33 mouse cellular contexts compared by ENCODE assay signal in genomic region chr2:9639262-9639661, GRCm38 (mm10).
"Had no signal": no experiment of that assay in that cellular context is flagged by ENCODE, and none has a peak within 500 bp of the region (broad histone marks: within the 10 kb centered on the region; RNA-seq: fewer than 3 reads in every experiment).

No protein-coding gene starts in this region.

- H3K27me3 ChIP-seq: heart, embryonic 12.5 days; heart, embryonic 13.5 days; heart, embryonic 15.5 days; hindbrain, embryonic 12.5 days; hindbrain, embryonic 13.5 days; hindbrain, embryonic 15.5 days; kidney, embryonic 15.5 days had no signal

- H3K4me2 ChIP-seq: heart, embryonic 11.5 days; heart, embryonic 12.5 days; heart, embryonic 13.5 days; heart, embryonic 15.5 days; hindbrain, embryonic 12.5 days; hindbrain, embryonic 13.5 days; hindbrain, embryonic 14.5 days; hindbrain, embryonic 15.5 days; kidney, embryonic 15.5 days had no signal

- H3K4me1 ChIP-seq: heart, embryonic 10.5 days; heart, embryonic 12.5 days; heart, embryonic 15.5 days; hindbrain, embryonic 10.5 days; hindbrain, embryonic 12.5 days; hindbrain, embryonic 13.5 days; hindbrain, embryonic 15.5 days had no signal

- H3K9me3 ChIP-seq: heart, embryonic 10.5 days; heart, embryonic 12.5 days; heart, embryonic 13.5 days; heart, embryonic 15.5 days; hindbrain, embryonic 10.5 days; hindbrain, embryonic 12.5 days; hindbrain, embryonic 13.5 days; hindbrain, embryonic 15.5 days; kidney, embryonic 15.5 days had no signal

- H3K36me3 ChIP-seq: heart, embryonic 10.5 days; heart, embryonic 12.5 days; heart, embryonic 13.5 days; heart, embryonic 15.5 days; hindbrain, embryonic 10.5 days; hindbrain, embryonic 12.5 days; hindbrain, embryonic 13.5 days; hindbrain, embryonic 15.5 days; kidney, embryonic 15.5 days had no signal

- ATAC-seq: hindbrain, embryonic 16.5 days; hindbrain, postnatal 0 days; inflammation-experienced regulatory T-cells, adult 6 months had no signal

- H3K9ac ChIP-seq: heart, embryonic 12.5 days; heart, embryonic 13.5 days; heart, embryonic 15.5 days; hindbrain, embryonic 12.5 days; hindbrain, embryonic 13.5 days; hindbrain, embryonic 14.5 days; hindbrain, embryonic 15.5 days; kidney, embryonic 15.5 days had no signal

- H3K27ac ChIP-seq: heart, embryonic 10.5 days; heart, embryonic 13.5 days; heart, embryonic 15.5 days; hindbrain, embryonic 10.5 days; hindbrain, embryonic 12.5 days; hindbrain, embryonic 13.5 days; hindbrain, embryonic 14.5 days; hindbrain, embryonic 15.5 days; hindbrain, postnatal 0 days; kidney, embryonic 15.5 days; kidney, postnatal 0 days; layer of hippocampus, adult 2 months; left cerebral cortex, adult 2 months had no signal

- DNase-seq: heart, postnatal 10 days; heart, postnatal 14 days; heart, postnatal 36 days; heart, postnatal 4 days; kidney, adult 11 months; kidney, adult 18-20 months; kidney, adult 2 months; kidney, adult 8-10 months; kidney, adult 9 months; kidney, postnatal 10 days; kidney, postnatal 14 days; kidney, postnatal 25 days; kidney, postnatal 36 days; kidney, postnatal 4 days; layer of hippocampus, adult 9-11 months; layer of hippocampus, postnatal 36 days had no signal

- H3K4me3 ChIP-seq: heart, embryonic 10.5 days; heart, embryonic 12.5 days; heart, embryonic 13.5 days; heart, embryonic 15.5 days; hindbrain, embryonic 10.5 days; hindbrain, embryonic 12.5 days; hindbrain, embryonic 13.5 days; hindbrain, embryonic 15.5 days; kidney, embryonic 15.5 days; layer of hippocampus, adult 2 months; left cerebral cortex, adult 2 months had no signal
